Mouse (Mus musculus) thymus, postnatal 36 days (tissue): Measurements from ENCODE around the gene Chordc1.
"Not testable (repeated sequence)": the region's sequence is repeated elsewhere in the genome, so short reads cannot be mapped to it uniquely, and the experiment has no call there.

ENCODE experiments used
- DNase-seq, 2 experiments: peaks; one replicate each; pipeline ENCODE4 v3.0.0; 2022; ENCODE audit warnings: mixed read lengths in 2 of 2

Chordc1 gene

GRCm38 (mm10) chr9:18291571-18292429 lies at the start of gene Chordc1:
Chordc1 (plus strand) TSS chr9:18292125.
- peak; percentile 92 for DNase-seq

DNA sequence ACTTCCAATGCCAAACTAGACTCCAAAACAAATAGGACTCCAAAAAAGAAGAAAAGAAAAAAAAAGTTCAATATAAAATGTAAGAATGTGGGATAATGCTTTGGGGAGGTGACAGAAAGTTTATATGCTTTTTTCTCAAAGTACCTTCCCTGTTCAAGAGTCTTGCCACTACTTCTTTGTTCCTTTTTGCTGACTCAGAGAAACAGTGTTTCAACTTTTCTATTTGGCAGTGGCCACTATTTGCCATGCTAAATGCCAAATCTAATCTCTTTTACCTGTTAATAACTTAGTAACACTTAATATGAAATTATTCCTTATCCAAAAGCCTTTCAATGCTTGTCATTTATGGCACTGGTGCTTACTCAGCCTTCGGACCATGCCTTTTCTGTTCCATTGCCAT lies 16.0 kb upstream of the Chordc1 start:
- DNase-seq, result no peak

DNA sequence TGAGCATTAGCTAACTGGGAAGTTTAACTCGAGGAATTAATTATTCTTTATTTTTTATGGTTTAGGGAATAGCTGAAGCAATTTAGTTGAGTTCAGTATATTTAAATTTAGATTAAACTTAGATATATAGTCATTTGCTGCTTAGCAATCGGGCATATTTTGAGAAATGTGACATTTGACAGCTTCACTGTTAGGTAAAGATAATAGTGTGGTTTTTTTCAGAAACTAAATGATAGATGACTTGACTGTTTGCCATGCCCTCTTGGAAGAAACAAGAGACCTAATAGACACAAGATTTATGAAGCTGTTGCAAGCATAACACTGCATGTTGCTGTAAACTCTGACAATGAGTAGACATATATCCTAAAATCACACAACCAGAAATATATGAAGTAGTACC lies 15.1 kb upstream of the Chordc1 start:
- DNase-seq, result no peak

DNA sequence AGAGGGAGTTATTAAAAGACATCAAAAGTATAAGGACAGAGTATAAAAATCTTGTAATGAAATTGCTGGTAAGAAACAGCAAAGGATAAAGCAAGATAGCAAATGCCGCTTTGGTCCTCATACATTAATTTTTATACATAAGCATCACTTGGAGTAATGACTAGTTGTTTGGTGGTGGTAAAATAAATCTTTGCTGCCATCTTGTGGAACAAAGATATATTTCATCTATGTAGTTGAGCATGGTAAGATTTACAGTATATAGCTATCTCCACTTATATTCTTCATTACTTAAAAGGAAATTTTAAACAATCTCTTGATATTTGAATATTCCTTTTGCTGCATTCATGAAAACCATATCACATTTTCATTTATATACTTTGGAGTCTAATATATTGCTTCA lies 14.4 kb upstream of the Chordc1 start:
- no peak for DNase-seq

DNA sequence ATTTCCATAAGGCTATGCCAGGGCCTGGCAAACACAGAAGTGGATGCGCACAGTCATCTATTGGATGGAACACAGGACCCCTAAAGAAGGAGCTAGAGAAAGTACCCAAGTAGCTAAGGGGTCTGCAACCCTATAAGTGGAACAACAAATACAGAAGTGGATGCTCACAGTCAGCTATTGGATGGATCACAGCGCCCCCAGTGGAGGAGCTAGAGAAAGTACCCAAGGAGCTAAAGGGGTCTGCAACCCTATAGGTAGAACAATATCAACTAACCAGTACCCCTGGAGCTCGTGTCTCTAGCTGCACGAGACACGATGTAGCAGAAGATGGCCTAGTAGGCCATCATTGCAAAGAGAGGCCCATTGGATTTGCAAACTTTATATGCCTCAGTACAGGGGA lies 13.2 kb upstream of the Chordc1 start:
- not testable (repeated sequence) for DNase-seq

DNA sequence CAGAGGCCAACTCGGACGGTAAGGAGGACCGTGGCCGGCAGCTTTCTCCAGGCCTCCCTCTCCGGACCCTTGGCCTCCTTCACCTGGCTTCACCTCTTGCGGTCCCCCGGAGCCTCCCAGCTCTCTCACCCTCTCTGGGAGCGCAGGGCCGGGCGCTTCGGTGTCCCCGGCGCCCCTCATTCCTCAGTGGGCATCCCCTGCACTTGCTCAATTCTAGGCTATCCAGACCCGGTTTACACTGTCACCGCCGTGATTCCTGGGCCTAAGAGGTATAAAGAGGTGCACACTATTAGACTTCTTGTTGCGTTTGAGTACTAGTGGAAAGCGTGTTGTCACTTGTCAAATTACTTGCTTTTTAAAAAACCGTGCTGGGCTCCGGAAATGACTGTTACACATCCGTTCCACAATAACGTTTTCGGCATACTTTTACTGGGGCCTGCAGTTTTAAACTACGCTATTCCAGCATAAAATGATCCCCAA lies 558 bp downstream of the Chordc1 start:
- DNase-seq, result no peak

DNA sequence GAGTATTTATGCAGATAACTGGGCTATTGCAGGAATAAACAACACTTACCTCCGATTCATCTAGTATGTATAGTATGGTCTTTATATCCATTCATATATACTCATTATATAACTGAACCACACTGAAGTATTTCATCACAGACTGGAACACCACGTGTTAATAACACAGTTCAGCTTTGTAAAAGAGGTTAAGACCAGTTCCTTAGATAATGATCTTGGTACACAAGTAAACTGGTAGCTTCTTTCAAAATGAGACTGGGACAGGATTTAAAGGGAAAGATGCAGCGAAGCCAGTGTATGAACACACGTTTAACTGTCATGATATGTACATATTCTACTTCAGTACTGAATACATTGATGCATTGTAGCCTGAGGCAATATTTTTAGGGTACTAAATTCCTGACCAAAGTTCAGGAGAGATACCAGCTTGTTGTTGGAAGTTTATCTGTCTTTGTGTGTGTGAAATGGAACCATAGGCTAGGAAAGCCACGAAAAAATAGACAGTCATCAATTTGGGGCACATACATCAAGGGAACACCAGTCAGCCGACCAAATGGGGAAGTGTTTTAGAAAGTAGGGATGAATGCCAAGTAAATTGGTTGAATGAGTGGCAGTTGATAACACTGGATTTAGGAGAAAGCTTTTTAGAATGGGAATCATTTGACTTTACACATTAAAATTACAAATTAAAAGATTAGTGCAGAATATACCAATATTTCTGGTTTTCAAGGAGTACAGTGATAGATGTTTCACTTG lies 1.3 kb downstream of the Chordc1 start:
- DNase-seq, result no peak

DNA sequence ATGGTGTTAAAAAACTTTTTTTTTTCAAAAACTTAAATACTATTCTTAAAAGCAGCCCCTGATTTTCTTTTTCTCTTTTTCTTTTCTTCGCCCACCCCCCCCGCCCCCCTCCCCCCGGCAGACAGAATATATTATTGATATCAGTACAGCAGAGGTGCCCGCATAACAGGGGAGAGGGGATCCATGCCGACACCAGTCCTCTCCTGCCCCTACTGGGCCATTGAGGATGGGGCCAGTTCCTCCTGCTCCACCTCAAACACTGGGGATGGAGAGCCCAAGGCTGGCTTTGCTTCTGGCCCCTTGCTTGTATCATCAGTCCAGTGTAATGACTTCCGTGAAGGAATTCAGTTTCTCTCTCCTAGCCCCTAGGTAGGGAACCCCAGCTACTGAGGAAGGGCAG lies 6.4 kb downstream of the Chordc1 start:
- no peak for DNase-seq

DNA sequence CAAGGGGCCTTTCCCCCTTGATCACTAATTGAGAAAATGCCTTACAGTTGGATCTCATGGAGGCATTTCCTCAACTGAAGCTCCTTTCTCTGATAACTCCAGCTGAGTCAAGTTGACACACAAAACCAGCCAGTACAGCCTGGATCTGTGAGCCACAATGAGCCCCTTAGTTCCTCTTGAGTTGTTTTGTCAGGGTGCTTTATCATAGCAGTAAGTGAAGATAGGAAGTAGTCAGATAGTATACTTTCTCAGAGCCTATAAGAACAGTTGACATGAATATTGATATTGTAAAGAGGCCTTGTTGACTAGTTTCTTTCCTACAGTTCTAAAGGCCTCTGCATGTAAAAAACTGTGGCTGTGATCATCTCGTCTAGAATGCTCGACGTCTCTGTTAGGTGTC lies 28.1 kb downstream of the Chordc1 start:
- no peak for DNase-seq
